Mouse (Mus musculus) embryo, embryonic 11 days (tissue): Measurements from ENCODE around the gene Eif4ebp2.

ENCODE experiments used
- DNase-seq: peaks from one replicate; pipeline ENCODE4 v3.0.0-alpha.2; 2015

Eif4ebp2 gene

GRCm38 (mm10) chr10:61452645-61453044 lies at the start of gene Eif4ebp2:
Eif4ebp2 (minus strand) TSS chr10:61452661.
- peak; percentile 97 for DNase-seq

- DNase-seq = no peak
These were observed 48.3 kb upstream of the Eif4ebp2 start for GRCm38 (mm10) chr10:61500756-61501155.

- no peak for DNase-seq
These were observed 47.3 kb upstream of the Eif4ebp2 start for GRCm38 (mm10) chr10:61499505-61500466.

- peak; percentile 15 for DNase-seq
These were observed 43.8 kb upstream of the Eif4ebp2 start for GRCm38 (mm10) chr10:61496231-61496630.

- DNase-seq = peak; percentile 33
These were observed 43.0 kb upstream of the Eif4ebp2 start for GRCm38 (mm10) chr10:61495461-61495860.

GRCm38 (mm10) chr10:61492040-61492439 lies 39.6 kb upstream of the Eif4ebp2 start:
- DNase-seq = peak; percentile 86

- DNase-seq = peak; percentile 10
These were observed 39.1 kb upstream of the Eif4ebp2 start for GRCm38 (mm10) chr10:61491573-61491972.

- DNase-seq = no peak
These were observed 36.2 kb upstream of the Eif4ebp2 start for GRCm38 (mm10) chr10:61488522-61489110.

GRCm38 (mm10) chr10:61486551-61487339 lies 34.3 kb upstream of the Eif4ebp2 start:
- no peak for DNase-seq

GRCm38 (mm10) chr10:61484801-61485200 lies 32.3 kb upstream of the Eif4ebp2 start:
- no peak for DNase-seq

GRCm38 (mm10) chr10:61482771-61483170 lies 30.3 kb upstream of the Eif4ebp2 start:
- DNase-seq = no peak

GRCm38 (mm10) chr10:61480488-61480887 lies 28.0 kb upstream of the Eif4ebp2 start:
- DNase-seq = no peak

- no peak for DNase-seq
These were observed 27.5 kb upstream of the Eif4ebp2 start for GRCm38 (mm10) chr10:61479927-61480326.

- no peak for DNase-seq
These were observed 27.0 kb upstream of the Eif4ebp2 start for GRCm38 (mm10) chr10:61479461-61479860.

GRCm38 (mm10) chr10:61476440-61477165 lies 24.1 kb upstream of the Eif4ebp2 start:
- peak; percentile 35 for DNase-seq

GRCm38 (mm10) chr10:61475594-61476439 lies 23.4 kb upstream of the Eif4ebp2 start, which contains the start of gene Lrrc20:
Lrrc20 (plus strand) TSS chr10:61475801.
- DNase-seq = peak; percentile 99

GRCm38 (mm10) chr10:61474344-61474743 lies 21.9 kb upstream of the Eif4ebp2 start:
- DNase-seq = no peak

GRCm38 (mm10) chr10:61473640-61474039 lies 21.2 kb upstream of the Eif4ebp2 start:
- no peak for DNase-seq

- no peak for DNase-seq
These were observed 16.4 kb upstream of the Eif4ebp2 start for GRCm38 (mm10) chr10:61468900-61469299.

GRCm38 (mm10) chr10:61466873-61467272 lies 14.4 kb upstream of the Eif4ebp2 start:
- DNase-seq = peak; percentile 81

GRCm38 (mm10) chr10:61466242-61466641 lies 13.8 kb upstream of the Eif4ebp2 start:
- no peak for DNase-seq
